Mouse (Mus musculus): ENCODE data around the gene Syndig1. TPM values are rescaled to one million over a fixed set of nuclear protein-coding genes. Genes with fewer than 3 reads are reported as not detected.

Gene Syndig1
- polyA plus RNA-seq, 1 experiment from 2014 or later = 4.7 TPM

DNA sequence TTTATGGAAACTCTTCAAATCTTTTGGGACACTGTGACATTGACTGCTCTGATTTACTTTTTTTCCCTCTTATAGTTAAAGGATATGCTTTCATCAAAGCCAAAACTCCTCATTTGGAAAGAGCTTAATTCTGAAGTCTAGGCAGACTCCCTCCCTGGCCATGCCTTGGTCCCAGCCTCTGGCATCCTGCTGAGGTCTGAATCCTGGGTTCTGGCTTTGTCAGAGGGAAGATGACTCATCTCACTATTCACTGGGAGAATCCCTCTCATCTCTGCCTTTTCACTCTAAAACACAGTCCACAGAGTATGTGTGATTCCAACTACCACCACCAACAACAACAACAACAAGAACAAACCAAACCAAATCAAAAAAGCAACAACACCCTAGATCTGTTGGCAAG, 58.6 kb downstream of the Syndig1 start:
- H3K4me3 ChIP-seq (replicated peaks) = no peak overlapping the region
- H3K4me2 ChIP-seq (replicated peaks) = no peak overlapping the region
- H3K27me3 ChIP-seq = no peaks in the 10 kb centered on the region
- H3K27ac ChIP-seq (replicated peaks) = no peak overlapping the region
- ATAC-seq (ENCODE audit: insufficient number of reproducible peaks, low FRiP score, low TSS enrichment, low read depth) = no peak
- H3K36me3 ChIP-seq = no peaks in the 10 kb centered on the region
- H3K9me3 ChIP-seq (replicated peaks) = no peaks in the 10 kb centered on the region
- no peaks in the 10 kb centered on the region for H3K4me1 ChIP-seq
- H3K9ac ChIP-seq = no peak overlapping the region

DNA sequence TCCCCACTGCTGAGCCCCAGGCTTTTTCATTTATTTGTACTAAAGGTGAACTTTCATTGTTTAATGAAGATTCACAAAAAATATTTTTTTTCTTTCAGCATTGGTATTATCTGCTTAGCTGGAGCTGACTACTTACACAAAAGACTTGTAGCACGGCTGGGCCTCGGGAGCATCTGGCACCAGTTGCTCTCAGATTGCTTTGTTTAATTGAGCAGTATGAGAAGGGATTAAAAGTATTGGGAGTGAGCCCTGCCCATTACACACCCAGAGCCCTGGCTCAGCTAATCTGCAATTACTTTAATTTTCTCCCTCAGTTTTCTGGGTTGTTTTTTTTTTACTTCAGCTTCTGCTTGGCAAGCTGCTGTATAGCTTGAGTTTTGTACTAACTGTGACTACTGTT, 62.6 kb downstream of the Syndig1 start:
- Histone ChIP-seq H3K9ac (no peak overlapping the region), H3K4me2 (replicated peaks) (no peak overlapping the region), H3K27me3 (no peaks in the 10 kb centered on the region), H3K4me3 (replicated peaks) (no peak overlapping the region), H3K27ac (replicated peaks) (no peak overlapping the region), H3K36me3 (no peaks in the 10 kb centered on the region), H3K4me1 (no peaks in the 10 kb centered on the region), H3K9me3 (replicated peaks) (no peaks in the 10 kb centered on the region)
- WGBS = 39% methylated on average over 2 of the region's 2 CpGs
- ATAC-seq (ENCODE audit: insufficient number of reproducible peaks, low FRiP score, low TSS enrichment, low read depth) = no peak

DNA sequence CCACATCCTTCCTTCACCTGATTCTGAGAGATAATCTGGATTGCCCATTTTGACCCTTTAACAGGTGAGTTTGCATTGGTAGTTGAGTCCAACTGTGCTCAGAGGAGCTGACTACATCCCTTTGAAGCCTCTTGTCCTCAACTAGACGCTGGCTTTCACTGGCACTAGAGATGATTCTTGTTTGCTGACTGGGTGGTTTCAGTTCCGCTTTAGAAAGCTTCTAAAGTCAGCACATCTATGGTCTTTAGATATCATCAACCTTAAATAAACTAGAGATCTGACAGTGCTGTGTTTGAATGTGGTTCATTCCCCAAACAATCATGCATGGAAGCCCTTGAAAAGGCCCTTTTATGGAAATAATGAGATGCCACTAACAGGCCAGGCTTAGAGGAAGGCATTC, 67.3 kb downstream of the Syndig1 start:
- Histone ChIP-seq H3K9me3 (replicated peaks) (no peaks in the 10 kb centered on the region), H3K27ac (replicated peaks) (no peak overlapping the region), H3K9ac (no peak overlapping the region), H3K4me2 (replicated peaks) (no peak overlapping the region), H3K36me3 (no peaks in the 10 kb centered on the region), H3K27me3 (no peaks in the 10 kb centered on the region), H3K4me1 (no peaks in the 10 kb centered on the region), H3K4me3 (replicated peaks) (no peak overlapping the region)
- 85% methylated on average over 2 of the region's 2 CpGs for WGBS
- no peak for ATAC-seq (ENCODE audit: insufficient number of reproducible peaks, low FRiP score, low TSS enrichment, low read depth)

GRCm38 (mm10) chr2:149899615-149900014, 70.6 kb downstream of the Syndig1 start:
- Histone ChIP-seq H3K4me2 (replicated peaks) (no peak overlapping the region), H3K27me3 (no peaks in the 10 kb centered on the region), H3K9me3 (replicated peaks) (no peaks in the 10 kb centered on the region), H3K27ac (replicated peaks) (no peak overlapping the region), H3K4me3 (replicated peaks) (no peak overlapping the region), H3K9ac (no peak overlapping the region), H3K36me3 (no peaks in the 10 kb centered on the region), H3K4me1 (no peaks in the 10 kb centered on the region)
- WGBS = 88% methylated on average over 9 of the region's 9 CpGs
- no peak for ATAC-seq (ENCODE audit: insufficient number of reproducible peaks, low FRiP score, low TSS enrichment, low read depth)

DNA sequence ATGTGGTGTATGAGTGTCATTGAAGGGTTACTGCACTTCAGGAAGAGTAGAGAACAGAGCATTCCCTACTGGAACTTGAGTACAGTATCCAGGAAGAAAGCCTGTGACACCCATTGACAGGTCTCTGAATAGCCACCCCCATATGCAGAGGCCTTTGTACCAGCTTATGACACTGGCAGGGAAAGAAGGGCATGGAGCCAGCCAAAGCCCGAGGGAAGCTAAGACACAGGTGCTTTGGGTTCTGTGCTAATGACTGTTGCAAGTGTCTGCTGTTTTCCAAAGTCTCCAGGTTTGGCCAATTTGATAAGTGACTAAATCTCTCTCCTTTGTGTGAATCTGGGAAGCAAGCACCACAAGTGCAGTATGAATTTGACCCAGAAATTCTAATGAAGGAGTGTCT, 71.6 kb downstream of the Syndig1 start:
- WGBS = 96% methylated on average over 1 of the region's 1 CpGs
- H3K9me3 ChIP-seq (replicated peaks) = no peaks in the 10 kb centered on the region
- ATAC-seq (ENCODE audit: insufficient number of reproducible peaks, low FRiP score, low TSS enrichment, low read depth) = no peak
- no peaks in the 10 kb centered on the region for H3K36me3 ChIP-seq
- no peak overlapping the region for H3K4me2 ChIP-seq (replicated peaks)
- H3K27ac ChIP-seq (replicated peaks) = no peak overlapping the region
- no peak overlapping the region for H3K9ac ChIP-seq
- H3K4me1 ChIP-seq = no peaks in the 10 kb centered on the region
- H3K4me3 ChIP-seq (replicated peaks) = no peak overlapping the region
- H3K27me3 ChIP-seq = no peaks in the 10 kb centered on the region

DNA sequence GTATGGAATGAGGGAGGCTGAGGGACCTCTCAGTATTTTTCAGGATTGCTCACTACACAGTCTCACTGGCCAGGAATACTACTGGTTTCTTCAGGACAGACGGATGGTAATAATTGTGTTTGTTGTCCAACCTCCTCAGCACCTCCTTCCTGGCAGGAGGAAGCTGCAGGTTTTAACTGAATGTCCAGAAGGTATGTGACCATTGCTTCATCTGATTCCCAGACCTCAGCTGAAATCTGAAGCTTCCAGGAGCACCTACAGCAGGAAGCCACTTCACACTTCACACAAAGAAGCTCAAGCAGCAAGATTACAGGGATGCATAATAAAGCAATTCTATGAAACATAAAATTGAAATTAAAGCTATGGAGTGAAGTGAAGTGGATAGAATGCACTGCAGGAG, 75.4 kb downstream of the Syndig1 start:
- no peak for ATAC-seq (ENCODE audit: insufficient number of reproducible peaks, low FRiP score, low TSS enrichment, low read depth)
- no peak overlapping the region for H3K9ac ChIP-seq
- H3K9me3 ChIP-seq (replicated peaks) = no peaks in the 10 kb centered on the region
- H3K4me2 ChIP-seq (replicated peaks) = no peak overlapping the region
- no peaks in the 10 kb centered on the region for H3K27me3 ChIP-seq
- H3K4me3 ChIP-seq (replicated peaks) = no peak overlapping the region
- no peaks in the 10 kb centered on the region for H3K36me3 ChIP-seq
- H3K27ac ChIP-seq (replicated peaks) = no peak overlapping the region
- no peaks in the 10 kb centered on the region for H3K4me1 ChIP-seq
- WGBS = 73% methylated on average over 1 of the region's 1 CpGs

GRCm38 (mm10) chr2:149906694-149907093, 77.7 kb downstream of the Syndig1 start:
- H3K36me3 ChIP-seq = no peaks in the 10 kb centered on the region
- no peaks in the 10 kb centered on the region for H3K27me3 ChIP-seq
- no peak overlapping the region for H3K27ac ChIP-seq (replicated peaks)
- H3K9me3 ChIP-seq (replicated peaks) = no peaks in the 10 kb centered on the region
- no peak overlapping the region for H3K9ac ChIP-seq
- H3K4me2 ChIP-seq (replicated peaks) = no peak overlapping the region
- ATAC-seq (ENCODE audit: insufficient number of reproducible peaks, low FRiP score, low TSS enrichment, low read depth) = no peak
- WGBS = 74% methylated on average over 3 of the region's 3 CpGs
- no peak overlapping the region for H3K4me3 ChIP-seq (replicated peaks)
- no peaks in the 10 kb centered on the region for H3K4me1 ChIP-seq

DNA sequence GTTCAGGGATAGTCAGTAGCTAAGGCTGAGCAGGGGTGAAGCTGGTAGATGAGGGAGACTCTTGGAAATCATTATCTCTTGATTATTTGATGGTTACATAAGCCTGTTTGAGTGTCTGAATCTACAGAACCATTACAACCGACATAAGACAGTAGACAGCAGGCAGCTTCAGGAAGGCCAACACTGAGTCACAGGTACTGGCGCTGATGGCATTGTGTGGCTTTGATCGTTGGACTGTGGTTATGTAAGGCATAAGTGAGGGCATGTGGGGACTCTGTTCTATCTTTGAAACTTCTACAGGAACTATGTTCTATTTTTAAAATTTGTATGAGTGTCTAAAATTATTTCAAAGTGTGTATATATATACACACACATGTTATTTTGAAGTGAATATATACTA, 88.2 kb downstream of the Syndig1 start:
- no peaks in the 10 kb centered on the region for H3K9me3 ChIP-seq (replicated peaks)
- ATAC-seq (ENCODE audit: insufficient number of reproducible peaks, low FRiP score, low TSS enrichment, low read depth) = no peak
- no peak overlapping the region for H3K27ac ChIP-seq (replicated peaks)
- H3K9ac ChIP-seq = no peak overlapping the region
- no peak overlapping the region for H3K4me3 ChIP-seq (replicated peaks)
- H3K4me1 ChIP-seq = no peaks in the 10 kb centered on the region
- H3K4me2 ChIP-seq (replicated peaks) = no peak overlapping the region
- 80% methylated on average over 3 of the region's 3 CpGs for WGBS
- no peaks in the 10 kb centered on the region for H3K36me3 ChIP-seq
- no peaks in the 10 kb centered on the region for H3K27me3 ChIP-seq

DNA sequence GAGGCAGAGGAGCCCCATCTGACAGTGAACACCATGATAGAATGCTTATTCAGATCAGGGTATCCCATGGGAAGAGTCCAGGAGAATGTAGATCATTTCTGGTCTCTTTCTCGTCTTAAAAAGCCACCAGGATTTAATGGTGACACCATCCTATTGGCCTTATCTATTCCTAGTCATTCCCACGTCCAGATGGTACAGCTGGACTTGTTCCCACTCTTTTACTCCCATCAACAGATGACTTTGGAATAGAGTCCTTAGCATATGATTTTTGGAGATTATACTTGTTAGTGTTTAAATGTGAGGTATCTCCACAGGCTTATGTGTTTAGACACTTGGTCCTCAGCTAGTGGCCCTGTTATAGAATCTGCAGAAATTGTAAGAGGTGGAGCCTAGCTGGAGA, 94.5 kb downstream of the Syndig1 start:
- no peak for ATAC-seq (ENCODE audit: insufficient number of reproducible peaks, low FRiP score, low TSS enrichment, low read depth)
- no peak overlapping the region for H3K9ac ChIP-seq
- no peak overlapping the region for H3K4me2 ChIP-seq (replicated peaks)
- no peaks in the 10 kb centered on the region for H3K36me3 ChIP-seq
- no peaks in the 10 kb centered on the region for H3K9me3 ChIP-seq (replicated peaks)
- no peak overlapping the region for H3K4me3 ChIP-seq (replicated peaks)
- H3K27me3 ChIP-seq = no peaks in the 10 kb centered on the region
- H3K4me1 ChIP-seq = no peaks in the 10 kb centered on the region
- WGBS = 50% methylated on average over 2 of the region's 2 CpGs
- H3K27ac ChIP-seq (replicated peaks) = no peak overlapping the region

GRCm38 (mm10) chr2:149925911-149926310, 96.9 kb downstream of the Syndig1 start:
- H3K9me3 ChIP-seq (replicated peaks) = no peaks in the 10 kb centered on the region
- H3K4me3 ChIP-seq (replicated peaks) = no peak overlapping the region
- H3K36me3 ChIP-seq = no peaks in the 10 kb centered on the region
- H3K9ac ChIP-seq = no peak overlapping the region
- no peaks in the 10 kb centered on the region for H3K27me3 ChIP-seq
- no peaks in the 10 kb centered on the region for H3K4me1 ChIP-seq
- 86% methylated on average over 2 of the region's 2 CpGs for WGBS
- ATAC-seq (ENCODE audit: insufficient number of reproducible peaks, low FRiP score, low TSS enrichment, low read depth) = no peak
- no peak overlapping the region for H3K4me2 ChIP-seq (replicated peaks)
- no peak overlapping the region for H3K27ac ChIP-seq (replicated peaks)

DNA sequence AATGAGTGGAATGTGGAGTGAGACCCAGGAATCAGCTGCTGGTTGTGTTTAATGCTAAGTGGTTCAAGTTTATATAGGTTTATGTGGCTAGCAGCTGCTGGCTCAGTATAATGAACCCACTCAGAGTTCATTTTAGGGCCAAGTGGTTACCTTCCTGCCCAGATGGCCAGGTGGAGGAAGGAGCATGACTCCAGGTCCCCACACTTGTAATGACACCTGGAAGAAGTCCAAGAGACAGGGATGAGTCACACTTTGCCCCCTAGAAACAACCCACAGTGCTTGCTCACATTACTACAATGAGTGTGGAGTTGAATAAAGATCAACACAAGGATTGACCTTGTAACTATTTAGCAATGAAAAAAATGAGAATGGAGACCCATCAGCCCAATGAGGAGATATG, 98.0 kb downstream of the Syndig1 start:
- H3K9ac ChIP-seq = no peak overlapping the region
- H3K4me1 ChIP-seq = no peaks in the 10 kb centered on the region
- no peaks in the 10 kb centered on the region for H3K9me3 ChIP-seq (replicated peaks)
- no peak for ATAC-seq (ENCODE audit: insufficient number of reproducible peaks, low FRiP score, low TSS enrichment, low read depth)
- no peak overlapping the region for H3K4me2 ChIP-seq (replicated peaks)
- no peaks in the 10 kb centered on the region for H3K36me3 ChIP-seq
- no peak overlapping the region for H3K27ac ChIP-seq (replicated peaks)
- no peaks in the 10 kb centered on the region for H3K27me3 ChIP-seq
- H3K4me3 ChIP-seq (replicated peaks) = no peak overlapping the region

- Histone ChIP-seq H3K4me2 (replicated peaks) (no peak overlapping the region), H3K4me3 (replicated peaks) (no peak overlapping the region), H3K27me3 (no peaks in the 10 kb centered on the region), H3K27ac (replicated peaks) (no peak overlapping the region), H3K4me1 (no peaks in the 10 kb centered on the region), H3K9ac (no peak overlapping the region), H3K9me3 (replicated peaks) (no peaks in the 10 kb centered on the region), H3K36me3 (no peaks in the 10 kb centered on the region)
- 83% methylated on average over 3 of the region's 3 CpGs for WGBS
- no peak for ATAC-seq (ENCODE audit: insufficient number of reproducible peaks, low FRiP score, low TSS enrichment, low read depth)
Observed at GRCm38 (mm10) chr2:149927481-149927880, 98.5 kb downstream of the Syndig1 start.

Measured in embryonic facial prominence, embryonic 15.5 days (tissue).